Mouse (Mus musculus) layer of hippocampus, adult 18-20 months (tissue): Measurements from ENCODE around the gene Fem1b. TPM values are rescaled to one million over a fixed set of nuclear protein-coding genes. Genes with fewer than 3 reads are reported as not detected.

Experiments
- DNase-seq, 2 experiments: peaks; one replicate each; pipeline ENCODE4 v3.0.0; 2022; ENCODE audit warnings: low spot score in 2 of 2
- total RNA-seq, 2 experiments: library from RNA; stranded (reverse); gene quantifications; 2 replicates each; pipeline ENCODE4 v1.2.3; 2021

Fem1b gene
- total RNA-seq, 2 experiments from 2014 or later, result 95.5 to 100 TPM

DNA sequence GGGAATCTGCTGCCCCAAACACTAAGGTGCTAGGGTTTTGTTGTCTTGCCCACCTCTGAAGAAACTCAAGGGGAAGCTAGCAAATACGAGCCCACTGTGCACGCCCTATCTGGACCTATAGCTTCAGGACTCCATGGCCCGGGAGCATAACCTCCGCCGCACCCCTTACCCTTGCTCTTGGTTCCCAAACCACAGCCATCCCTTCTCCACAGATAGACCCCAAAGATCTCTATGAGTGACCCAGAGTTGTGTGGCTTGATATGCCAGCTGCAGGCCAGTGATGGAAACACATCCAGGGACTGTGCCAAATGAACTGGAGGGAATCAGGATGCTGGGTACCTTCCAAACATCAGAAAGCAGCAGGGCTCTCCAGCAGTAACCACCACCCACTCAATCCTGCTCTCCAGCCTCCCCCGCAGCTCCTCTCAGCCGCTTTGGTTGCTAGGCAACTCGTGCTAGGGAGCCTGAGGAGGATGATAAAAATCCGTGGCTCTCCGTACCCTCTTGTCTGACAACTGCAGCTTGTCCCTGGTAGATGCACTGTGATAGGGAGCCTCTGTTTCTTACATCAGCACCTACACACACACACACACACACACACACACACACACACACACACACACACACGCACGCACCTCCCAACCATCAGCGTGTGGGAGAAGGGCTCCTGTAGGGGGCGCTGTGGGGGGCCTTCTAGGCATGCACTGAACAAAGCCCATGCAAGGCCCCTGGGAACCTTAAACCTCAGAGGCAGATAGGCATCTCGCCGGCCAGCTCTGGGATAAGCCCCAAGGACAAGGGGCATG lies 28.6 kb downstream of the Fem1b start:
- peak; percentile 84 to 89 for DNase-seq

DNA sequence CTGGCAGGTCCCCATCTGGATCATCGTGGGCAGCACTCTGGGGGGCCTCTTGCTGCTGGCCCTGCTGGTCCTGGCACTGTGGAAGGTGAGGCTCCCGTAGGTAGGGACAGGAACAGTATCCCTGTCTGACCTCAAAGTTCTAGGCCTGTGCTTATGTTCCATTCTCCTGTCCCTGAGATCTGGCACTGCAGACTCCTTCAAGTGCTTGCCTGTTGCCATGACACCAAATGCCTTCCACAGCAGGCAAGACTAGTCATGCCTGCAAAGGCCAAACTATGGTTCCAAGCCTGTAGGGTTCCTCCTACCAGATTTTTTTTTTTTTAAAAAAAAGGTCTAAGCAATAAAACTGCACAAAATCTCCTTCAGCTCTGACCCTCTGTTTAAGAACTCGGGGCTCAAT lies 29.8 kb downstream of the Fem1b start:
- DNase-seq, result peak in 1 of 2 experiments; percentile 42

DNA sequence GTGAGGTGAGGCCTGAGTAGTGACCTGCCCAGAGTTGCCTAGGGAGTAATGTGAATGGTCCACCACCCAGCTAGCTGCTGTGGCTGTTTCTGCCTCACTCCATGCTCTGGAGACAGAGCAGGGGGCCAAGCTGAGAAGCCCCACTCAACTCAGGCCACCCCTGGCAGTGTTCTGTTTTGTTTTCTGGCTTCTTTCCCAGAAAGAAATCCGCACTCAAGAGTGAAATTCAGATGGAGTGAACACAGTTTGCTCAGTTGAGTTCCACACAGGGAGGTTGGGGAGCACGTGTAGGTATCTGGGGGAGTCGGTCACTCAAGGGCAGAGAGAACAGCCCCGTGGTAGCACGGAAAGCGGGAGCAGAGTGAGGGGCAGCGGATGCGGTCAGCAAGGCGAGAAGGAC lies 33.0 kb downstream of the Fem1b start:
- DNase-seq, result no peak

DNA sequence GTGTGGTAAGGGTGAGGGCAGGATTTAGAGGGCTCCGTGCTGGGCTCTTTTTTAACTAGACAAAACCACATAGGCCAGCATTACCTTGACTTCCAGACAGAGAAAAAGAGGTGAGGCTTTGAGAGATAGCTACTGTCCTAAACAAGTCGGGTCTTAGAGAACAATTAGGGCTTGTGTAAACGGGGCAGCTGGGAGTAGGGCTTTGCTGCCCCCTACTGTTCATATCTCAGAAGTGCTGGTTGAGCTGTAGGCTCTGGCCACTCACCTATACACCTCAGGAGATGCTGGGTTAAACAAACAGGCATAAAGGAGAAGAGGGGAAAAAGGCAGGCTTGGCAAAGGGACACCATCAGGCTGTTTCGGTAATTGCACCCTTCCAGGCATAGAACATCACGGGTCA lies 34.3 kb downstream of the Fem1b start:
- peak; percentile 62 to 84 for DNase-seq

DNA sequence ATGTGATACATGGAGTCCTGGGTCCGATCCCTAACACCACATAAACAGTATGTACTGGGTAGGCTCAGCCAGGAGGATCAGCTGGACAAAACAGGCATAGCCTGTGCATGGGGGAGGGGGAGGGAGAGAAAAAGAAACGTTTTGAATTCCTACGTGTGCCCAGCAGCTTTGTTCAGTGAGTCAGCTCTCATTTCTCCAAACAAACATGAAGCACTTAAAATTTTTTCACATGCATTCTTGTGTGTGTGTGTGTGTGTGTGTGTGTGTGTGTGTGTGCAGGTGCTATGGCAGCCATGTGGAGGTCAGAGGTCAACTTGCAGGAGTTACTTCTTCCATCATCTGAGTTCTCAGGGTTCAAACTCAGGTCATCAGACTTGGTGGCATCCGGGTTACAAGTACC lies 36.3 kb downstream of the Fem1b start:
- DNase-seq, result no peak

DNA sequence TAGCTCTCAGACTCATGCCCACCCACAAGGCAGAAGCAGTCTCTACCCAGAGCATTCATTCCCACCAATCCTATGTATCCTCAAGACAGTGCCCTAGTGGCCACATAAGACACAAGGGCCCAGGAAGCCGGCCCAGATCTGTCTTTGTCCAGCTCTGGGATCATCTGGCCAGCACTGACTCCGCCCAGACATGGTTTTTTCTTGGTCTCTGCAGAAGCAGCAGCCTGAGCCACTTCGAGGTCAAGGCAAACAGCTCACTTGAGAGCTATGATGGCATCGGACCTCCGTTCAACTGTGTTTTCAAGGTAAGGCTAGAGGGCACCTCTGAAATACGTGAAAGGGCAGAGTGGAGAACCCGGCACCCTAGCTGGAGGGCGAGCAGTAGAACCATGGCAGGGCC lies 39.0 kb downstream of the Fem1b start:
- DNase-seq, result no peak

DNA sequence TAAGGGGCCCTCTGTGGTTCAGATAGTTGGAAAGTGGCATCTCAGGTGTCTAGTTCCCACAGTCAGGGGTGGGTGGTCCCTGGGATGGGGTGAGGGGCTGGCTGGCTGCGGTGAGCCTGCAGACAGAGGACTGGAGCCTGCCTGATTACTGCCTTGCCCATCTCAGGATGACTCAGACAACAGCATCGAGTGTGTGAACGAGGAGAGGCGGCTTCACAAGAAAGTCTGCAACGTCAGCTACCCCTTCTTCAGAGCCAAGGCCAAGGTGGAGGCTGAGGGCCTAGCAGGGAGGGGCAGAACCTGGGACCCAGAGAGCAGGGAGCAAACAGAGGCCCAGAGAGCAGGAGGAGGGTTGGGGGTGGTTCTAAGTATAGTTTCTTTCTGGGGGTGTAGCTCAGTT lies 43.4 kb downstream of the Fem1b start:
- DNase-seq, result no peak

DNA sequence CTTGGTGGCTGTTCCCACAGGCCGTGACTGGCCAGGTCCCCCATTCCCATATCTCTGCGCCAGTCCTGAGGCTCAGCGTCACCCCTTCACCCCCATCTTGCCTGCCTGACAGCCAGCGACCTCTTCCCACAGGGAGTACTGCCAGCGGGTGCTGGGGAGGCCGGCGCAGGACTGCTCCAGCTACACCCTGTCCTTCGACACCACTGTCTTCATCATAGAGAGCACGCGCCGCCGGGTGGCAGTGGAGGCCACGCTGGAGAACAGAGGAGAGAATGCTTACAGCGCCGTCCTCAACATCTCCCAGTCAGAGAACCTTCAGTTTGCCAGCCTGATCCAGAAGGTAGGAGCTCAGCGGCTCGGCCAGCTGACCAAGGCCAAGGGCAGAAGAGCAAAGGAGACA lies 44.3 kb downstream of the Fem1b start:
- DNase-seq, result no peak

DNA sequence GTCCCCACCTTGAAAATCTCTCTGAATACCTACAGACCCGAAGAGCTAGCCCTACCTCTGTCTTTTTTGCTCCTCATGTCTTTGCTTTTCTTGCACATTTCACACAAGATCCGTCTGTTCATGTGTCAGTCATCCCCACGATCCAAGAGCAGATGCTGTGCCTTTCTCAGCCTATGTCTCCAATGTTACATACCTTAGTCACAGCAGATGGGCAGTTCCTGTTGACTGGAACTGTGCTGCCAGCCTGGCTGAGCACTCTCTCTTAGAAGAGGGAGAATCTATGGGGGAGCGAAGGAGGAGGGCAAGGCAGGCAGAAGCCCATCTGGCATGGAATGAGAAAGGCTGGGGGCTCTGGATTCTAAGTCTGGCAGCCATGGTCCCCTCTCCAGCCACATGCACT lies 46.4 kb downstream of the Fem1b start:
- peak; percentile 46 to 77 for DNase-seq

GRCm38 (mm10) chr9:62763478-62763877 lies 48.3 kb downstream of the Fem1b start:
- peak; percentile 59 to 80 for DNase-seq

GRCm38 (mm10) chr9:62759601-62760000 lies 52.1 kb downstream of the Fem1b start:
- no peak for DNase-seq

GRCm38 (mm10) chr9:62758288-62758687 lies 53.4 kb downstream of the Fem1b start:
- DNase-seq, result peak; percentile 76 to 85

- DNase-seq, result no peak
Observed at GRCm38 (mm10) chr9:62750381-62750780, 61.4 kb downstream of the Fem1b start.

GRCm38 (mm10) chr9:62749666-62750065 lies 62.1 kb downstream of the Fem1b start:
- no peak for DNase-seq

DNA sequence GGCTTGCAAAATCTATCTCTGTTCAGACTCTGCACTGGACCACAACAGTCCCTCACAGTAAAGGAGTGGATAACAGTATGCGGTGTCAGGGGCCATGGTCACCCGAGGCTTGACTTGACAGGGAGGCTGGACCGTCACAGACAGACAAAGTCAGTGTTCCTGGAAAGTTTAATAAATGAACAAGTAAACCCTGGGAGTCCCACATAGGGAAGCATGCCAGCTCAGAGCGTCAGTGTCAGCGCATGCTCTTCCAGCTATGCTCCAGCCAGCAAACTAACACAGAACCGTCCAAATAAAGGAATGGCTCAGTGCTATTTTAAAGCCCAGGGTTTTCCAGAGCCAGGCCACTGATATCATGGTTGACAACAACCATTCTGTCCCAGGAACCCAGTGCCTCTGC lies 65.1 kb downstream of the Fem1b start:
- no peak for DNase-seq

DNA sequence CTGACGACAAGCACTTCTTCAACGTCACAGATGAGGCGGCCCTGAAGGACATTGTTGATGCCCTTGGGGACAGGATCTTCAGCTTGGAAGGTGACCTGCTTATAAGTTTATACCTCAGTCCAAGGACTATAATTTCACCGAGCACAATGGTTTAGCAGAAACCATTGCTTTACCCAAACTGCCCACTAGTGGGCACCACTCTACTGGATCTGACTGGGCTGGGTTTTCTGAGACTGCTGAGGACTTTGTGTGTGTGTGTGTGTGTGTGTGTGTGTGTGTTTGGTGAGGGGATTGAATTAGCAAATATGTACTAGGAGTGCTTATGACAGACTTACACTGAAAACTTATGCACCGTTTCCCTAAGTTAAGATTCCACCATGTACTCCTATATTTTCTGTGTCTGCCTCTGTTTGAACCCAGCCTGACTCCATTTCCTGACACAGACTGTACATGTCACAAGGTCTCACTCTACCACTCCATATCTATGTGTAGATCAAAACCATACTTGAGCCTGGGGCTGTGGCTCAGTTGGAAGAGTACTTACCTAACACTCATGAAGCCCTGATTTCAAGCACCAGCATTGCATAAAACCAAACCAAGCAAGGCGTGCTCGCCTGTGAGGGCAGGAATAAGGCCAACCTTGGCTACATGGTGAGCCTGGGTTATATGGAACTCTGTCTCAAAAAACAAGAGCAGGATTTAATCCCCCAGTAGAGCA lies 67.0 kb downstream of the Fem1b start:
- peak in 1 of 2 experiments; percentile 57 for DNase-seq

Other genes with a start within 250 kb of the Fem1b start
- gene Itga11, start 134.1 kb downstream of the Fem1b start, total RNA-seq, result 1 to 10 TPM; 3.2 to 4.3 TPM
- 10 to 100 TPM; 10.2 to 13.5 TPM for gene Cln6, start 26.9 kb upstream of the Fem1b start, total RNA-seq
- gene Calml4, start 46.1 kb upstream of the Fem1b start, total RNA-seq, result 1 to 10 TPM; 1.8 to 2.0 TPM
- 10 to 100 TPM; 68.0 to 70.8 TPM for gene Pias1, start 176.0 kb upstream of the Fem1b start, total RNA-seq